Mouse (Mus musculus) neural tube, embryonic 11.5 days (tissue): ENCODE results near the gene Olfr1408. TPM values are rescaled to one million over a fixed set of nuclear protein-coding genes. Genes with fewer than 3 reads are reported as not detected.

Experiments
- ATAC-seq: fragments of 200-750 bp; cut with Nextera tagmentation; 2 replicates; pipeline ENCODE4 v1.8.0; 2017; ENCODE audit warnings: moderate number of reproducible peaks, mild to moderate bottlenecking, moderate TSS enrichment, moderate library complexity; ENCODE audit not compliant: insufficient read depth, low FRiP score, low TSS enrichment
- DNase-seq: peaks from one replicate; pipeline ENCODE4 v3.0.0-alpha.2; 2015; ENCODE audit warnings: low spot score
- H3K27ac ChIP-seq: fragments of 300-500 bp; sonication (generic); 2 replicates; pipeline ENCODE4 v1.5.1; 2014; ENCODE audit warnings: low read depth, mild to moderate bottlenecking, low read length
- H3K27me3 ChIP-seq: fragments of 300-500 bp; sonication (generic); 2 replicates; pipeline ENCODE4 v1.6.1; 2014; ENCODE audit warnings: mild to moderate bottlenecking, low read length, mixed read lengths; ENCODE audit not compliant: control insufficient read depth, insufficient read depth
- H3K36me3 ChIP-seq: fragments of 300-500 bp; sonication (generic); 2 replicates; pipeline ENCODE4 v1.6.1; 2014; ENCODE audit warnings: mild to moderate bottlenecking, low read length, moderate library complexity, mixed read lengths; ENCODE audit not compliant: control insufficient read depth, insufficient read depth
- H3K4me1 ChIP-seq: fragments of 300-500 bp; sonication (generic); 2 replicates; pipeline ENCODE4 v1.6.1; 2014; ENCODE audit warnings: low read length, mixed read lengths; ENCODE audit not compliant: control insufficient read depth, insufficient read depth
- H3K4me2 ChIP-seq: fragments of 300-500 bp; sonication (generic); 2 replicates; pipeline ENCODE4 v1.6.1; 2014; ENCODE audit warnings: low read depth, mild to moderate bottlenecking, moderate library complexity
- H3K4me3 ChIP-seq: fragments of 300-500 bp; sonication (generic); 2 replicates; pipeline ENCODE4 v1.5.1; 2014; ENCODE audit warnings: low read depth, low read length
- H3K9ac ChIP-seq: fragments of 300-500 bp; sonication (generic); 2 replicates; pipeline ENCODE4 v1.6.1; 2014; ENCODE audit warnings: mild to moderate bottlenecking, low read length
- H3K9me3 ChIP-seq: fragments of 300-500 bp; sonication (generic); 2 replicates; pipeline ENCODE4 v1.6.1; 2016; ENCODE audit warnings: low read length; ENCODE audit not compliant: control insufficient read depth
- WGBS: fragments of 180-500 bp; shearing (Covaris S2); extraction: QIAGEN DNeasy Blood & Tissue Kit; methylation state at CpG from one replicate; pipeline ENCODE4 v1.1.7; 2014; 5-methylcytosine and 5-hydroxymethylcytosine counted together
- polyA plus RNA-seq: library from polyadenylated mRNA; unstranded; fragments of >200 nt; fragmentation: Nextera tagmentation; extraction: Ambion mirVana; gene quantifications from 2 replicates; pipeline ENCODE4 v1.2.1, GENCODE M21; 2014

Gene Olfr1408
- not detected in 2 replicates for polyA plus RNA-seq

DNA sequence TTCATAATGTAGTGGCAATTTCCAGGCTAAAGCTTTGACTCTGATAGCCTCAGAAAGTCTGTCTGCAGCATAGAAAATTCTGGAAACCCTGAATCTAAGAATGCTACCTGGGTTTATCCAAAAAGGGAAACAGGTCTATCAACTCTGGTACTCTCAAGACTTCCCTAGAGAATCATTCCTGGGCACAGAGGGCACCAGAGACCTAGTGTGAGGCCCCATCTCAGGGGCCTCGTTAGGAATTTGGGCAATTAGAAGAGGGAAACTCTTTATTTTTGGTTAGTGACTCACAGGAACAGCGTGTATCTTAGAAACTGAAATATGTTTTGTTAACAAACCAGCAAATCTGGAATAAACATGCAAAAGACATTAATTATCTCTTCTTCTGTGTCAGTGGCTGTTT, at the start of gene Olfr1408:
Gene Olfr1408 (minus strand): TSS at position 101 of the 400 bp plus-strand sequence.
- WGBS = 86% methylated on average over 2 of the region's 2 CpGs

DNA sequence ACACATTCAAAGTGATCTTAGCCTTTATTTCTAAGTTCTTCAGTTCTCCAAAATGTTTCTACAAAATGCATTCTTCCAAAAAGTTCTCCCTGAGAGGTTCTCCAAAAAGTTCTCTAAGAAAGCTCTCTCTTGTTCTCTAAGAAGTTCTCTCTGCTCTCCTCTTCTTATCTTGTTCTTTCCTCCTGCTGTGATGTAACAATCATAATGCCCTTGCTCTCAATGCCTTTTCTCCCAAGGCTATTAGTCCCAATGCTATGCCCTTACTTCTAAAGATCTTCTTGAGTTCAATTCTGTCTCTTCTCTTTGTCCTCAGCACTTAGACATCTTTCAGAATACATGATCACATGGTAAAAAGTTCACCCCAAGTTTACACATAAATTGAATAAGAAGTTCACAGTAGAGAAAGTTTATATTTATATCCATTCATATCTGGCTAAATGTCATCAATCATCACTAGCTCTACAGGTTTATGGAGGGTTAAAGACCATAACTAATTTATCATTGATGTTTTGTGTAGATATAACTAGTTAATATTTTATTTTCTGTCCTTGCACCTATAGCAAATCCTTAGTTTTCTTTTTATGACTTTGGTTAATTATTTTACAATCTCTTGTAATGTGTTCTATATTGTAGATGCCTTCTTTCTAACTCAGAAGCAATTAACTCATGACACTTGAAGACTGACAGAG, 37.1 kb upstream of the Olfr1408 start:
- Histone ChIP-seq H3K9ac (no peak overlapping the region), H3K4me2 (no peak overlapping the region), H3K9me3 (no peaks in the 10 kb centered on the region), H3K27me3 (no peaks in the 10 kb centered on the region), H3K36me3 (no peaks in the 10 kb centered on the region), H3K4me3 (no peak overlapping the region), H3K27ac (no peak overlapping the region), H3K4me1 (no peaks in the 10 kb centered on the region)
- ATAC-seq = no peak; the same call in 1 of the 2 replicates
- DNase-seq = no peak

More for the DNA sequence above, at the start of gene Olfr1408:
- no peak within 1 kb of the TSS for H3K9ac ChIP-seq
- ATAC-seq (no peak), DNase-seq (no peak)
- no peak within 1 kb of the TSS for H3K4me3 ChIP-seq
- H3K36me3 ChIP-seq = no peaks in the 10 kb centered on the region
- no peaks in the 10 kb centered on the region for H3K9me3 ChIP-seq
- H3K4me2 ChIP-seq = no peak within 1 kb of the TSS
- no peaks in the 10 kb centered on the region for H3K27me3 ChIP-seq
- H3K27ac ChIP-seq = no peak within 1 kb of the TSS
- no peaks in the 10 kb centered on the region for H3K4me1 ChIP-seq

Other genes with a start within 250 kb of the Olfr1408 start
- not detected in 2 replicates for gene Apcs, start 242.3 kb downstream of the Olfr1408 start, polyA plus RNA-seq
- not detected in 2 replicates for gene Olfr16, start 187.0 kb downstream of the Olfr1408 start, polyA plus RNA-seq
- not detected in 2 replicates for gene Olfr1406, start 53.3 kb upstream of the Olfr1408 start, polyA plus RNA-seq
- gene Olfr218, start 60.4 kb upstream of the Olfr1408 start, polyA plus RNA-seq = not detected in 2 replicates
- gene Olfr1404, start 75.0 kb upstream of the Olfr1408 start, polyA plus RNA-seq = not detected in 2 replicates
- gene Fcer1a, start 89.8 kb upstream of the Olfr1408 start, polyA plus RNA-seq = not detected in 2 replicates
- not detected in 2 replicates for gene Olfr418, start 128.6 kb upstream of the Olfr1408 start, polyA plus RNA-seq
- not detected in 2 replicates for gene Mptx2, start 140.4 kb upstream of the Olfr1408 start, polyA plus RNA-seq
- gene Ackr1, start 196.4 kb upstream of the Olfr1408 start, polyA plus RNA-seq = 6.1 and 7.4 TPM in 2 replicates
- gene Aim2, start 213.5 kb upstream of the Olfr1408 start, polyA plus RNA-seq = 2.2 and 3.5 TPM in 2 replicates
- gene Cadm3, start 230.3 kb upstream of the Olfr1408 start, polyA plus RNA-seq = 40.1 and 42.4 TPM in 2 replicates